Mouse (Mus musculus) liver, postnatal 0 days (tissue): Measurements from ENCODE around the gene Rin3. TPM values are rescaled to one million over a fixed set of nuclear protein-coding genes. Genes with fewer than 3 reads are reported as not detected.

Experiments
- ATAC-seq: fragments of 200-750 bp; cut with Nextera tagmentation; 2 replicates; pipeline ENCODE4 v1.8.0; 2017; ENCODE audit warnings: mild to moderate bottlenecking, moderate library complexity
- DNase-seq: peaks from one replicate; pipeline ENCODE4 v3.0.0-alpha.2; 2016
- H3K27ac ChIP-seq: fragments of 300-500 bp; sonication (generic); 2 replicates; pipeline ENCODE4 v1.5.1; 2014; ENCODE audit warnings: antibody characterized with exemption, moderate library complexity, mild to moderate bottlenecking, low read depth
- H3K27me3 ChIP-seq: fragments of 300-500 bp; sonication (generic); 2 replicates; pipeline ENCODE4 v1.6.1; 2014; ENCODE audit warnings: low read length, control low read depth, mixed read lengths; ENCODE audit not compliant: insufficient read depth
- H3K36me3 ChIP-seq: fragments of 300-500 bp; sonication (generic); replicated peaks from 2 replicates; pipeline ENCODE4 v1.6.1; 2014; ENCODE audit warnings: mild to moderate bottlenecking, control low read depth, low read length, moderate library complexity, mixed read lengths; ENCODE audit not compliant: insufficient read depth
- H3K4me1 ChIP-seq: fragments of 300-500 bp; sonication (generic); 2 replicates; pipeline ENCODE4 v1.6.1; 2014; ENCODE audit warnings: antibody characterized with exemption, mild to moderate bottlenecking, control low read depth; ENCODE audit not compliant: insufficient read depth
- H3K4me2 ChIP-seq: fragments of 300-500 bp; sonication (generic); 2 replicates; pipeline ENCODE4 v1.6.1; 2014; ENCODE audit warnings: low read depth, mild to moderate bottlenecking, low read length, moderate library complexity, mixed read lengths
- H3K4me3 ChIP-seq: fragments of 300-500 bp; sonication (generic); 2 replicates; pipeline ENCODE4 v1.5.1; 2014; ENCODE audit warnings: low read depth, low read length
- H3K9ac ChIP-seq: fragments of 300-500 bp; sonication (generic); replicated peaks from 2 replicates; pipeline ENCODE4 v1.6.1; 2014; ENCODE audit warnings: mild to moderate bottlenecking, moderate library complexity
- H3K9me3 ChIP-seq: fragments of 300-500 bp; sonication (generic); 2 replicates; pipeline ENCODE4 v1.6.1; 2016; ENCODE audit warnings: mild to moderate bottlenecking, control low read depth, low read length, mixed read lengths
- CTCF ChIP-seq: sonication (generic); IDR thresholded peaks from 2 replicates; pipeline ENCODE4 v1.5.1; 2016; ENCODE audit warnings: antibody characterized with exemption, low read depth
- EP300 ChIP-seq: IDR thresholded peaks from 2 replicates; pipeline ENCODE4 v1.6.1; 2016; ENCODE audit warnings: antibody characterized with exemption, low read depth, mild to moderate bottlenecking
- WGBS: fragments of 180-500 bp; shearing (Covaris S2); extraction: QIAGEN DNeasy Blood & Tissue Kit; methylation state at CpG from one replicate; pipeline ENCODE4 v1.1.7; 2014; ENCODE audit not compliant: insufficient replicate concordance; 5-methylcytosine and 5-hydroxymethylcytosine counted together
- polyA plus RNA-seq: library from polyadenylated mRNA; unstranded; fragments of >200 nt; fragmentation: Nextera tagmentation; extraction: Ambion mirVana; gene quantifications from 2 replicates; pipeline ENCODE4 v1.2.1, GENCODE M21; 2015

Rin3 gene
- polyA plus RNA-seq = 8.3 and 10.0 TPM in 2 replicates

DNA sequence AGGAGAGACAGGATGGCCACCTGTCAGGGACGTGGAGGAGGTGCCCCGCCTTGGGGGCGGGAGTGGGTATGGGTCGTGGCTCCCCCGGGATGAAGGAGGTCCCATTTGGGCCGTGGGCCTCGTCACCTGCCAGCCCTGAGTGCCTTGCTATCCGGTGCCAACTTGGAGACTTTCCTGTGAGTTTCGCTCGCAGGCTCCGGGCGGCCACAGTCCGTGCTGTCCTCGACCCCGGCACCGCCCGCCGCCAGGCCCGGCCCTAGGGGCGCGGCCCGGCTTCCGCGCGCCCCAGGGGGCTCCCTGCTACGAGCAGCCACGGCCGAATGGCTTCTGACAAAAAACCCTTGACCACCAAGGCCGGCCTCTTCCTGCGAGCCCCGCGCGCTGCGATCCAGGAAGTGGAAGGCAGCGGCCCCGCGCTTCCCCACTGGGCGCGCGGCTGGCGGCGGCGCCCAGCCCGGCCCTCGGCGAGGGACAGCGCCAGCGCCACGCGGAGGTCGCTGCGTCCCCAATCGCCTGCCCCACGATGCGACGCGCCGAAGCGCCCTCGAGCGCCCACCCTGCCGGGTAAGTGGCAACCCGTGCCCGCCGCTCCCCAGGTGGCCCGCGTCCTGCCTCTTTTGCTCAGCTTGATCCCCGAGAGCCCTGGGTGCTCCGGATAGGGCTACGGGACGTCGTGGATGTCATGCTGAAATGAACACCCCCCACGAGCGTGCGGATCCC, at the start of gene Rin3:
TSS of gene Rin3 (plus strand) at position 286 of the 720 bp plus-strand sequence.
- Histone ChIP-seq H3K27me3 (no peaks in the 10 kb centered on the region), H3K9me3 (no peaks in the 10 kb centered on the region), H3K27ac (peak within 1 kb of the TSS; percentile 95), H3K4me3 (peak within 1 kb of the TSS; percentile 65), H3K36me3 (no peaks in the 10 kb centered on the region), H3K4me1 (peaks cover 46% of the 10 kb centered on the region), H3K4me2 (peak within 1 kb of the TSS; percentile 86), H3K9ac (peak within 1 kb of the TSS; percentile 82)
- TF ChIP-seq CTCF (no peak), EP300 (no peak)
- DNase-seq (peak; percentile 68), ATAC-seq (peak; percentile 68)
- WGBS = 0% methylated on average over 74 of the region's 75 CpGs

DNA sequence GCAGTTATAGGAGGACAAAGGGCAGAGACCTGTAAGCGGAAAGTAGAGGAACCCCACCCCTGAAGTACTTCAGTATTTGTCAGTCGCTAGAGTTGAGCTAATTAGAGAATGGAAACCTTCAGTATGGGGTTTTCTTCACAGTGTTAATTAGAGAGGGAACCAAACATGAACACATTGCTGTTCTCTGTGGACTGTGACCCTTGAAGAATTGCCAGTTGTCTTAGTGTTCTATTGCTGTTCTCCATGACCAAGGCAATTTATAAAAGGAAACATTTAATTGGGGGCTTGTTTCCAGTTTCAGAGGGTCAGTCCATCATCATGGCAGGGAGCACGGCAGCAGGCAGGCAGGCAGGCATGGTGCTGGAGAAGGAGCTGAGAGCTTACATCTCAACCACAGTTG, 47.3 kb upstream of the Rin3 start:
- no peak for DNase-seq
- Histone ChIP-seq H3K36me3 (no peaks in the 10 kb centered on the region), H3K4me2 (no peak overlapping the region), H3K9me3 (no peaks in the 10 kb centered on the region), H3K4me3 (no peak overlapping the region), H3K27me3 (no peaks in the 10 kb centered on the region), H3K27ac (no peak overlapping the region), H3K4me1 (no peaks in the 10 kb centered on the region), H3K9ac (no peak overlapping the region)
- ATAC-seq = no peak
- 80% methylated on average over 3 of the region's 3 CpGs for WGBS
- no peak for TF ChIP-seq EP300

DNA sequence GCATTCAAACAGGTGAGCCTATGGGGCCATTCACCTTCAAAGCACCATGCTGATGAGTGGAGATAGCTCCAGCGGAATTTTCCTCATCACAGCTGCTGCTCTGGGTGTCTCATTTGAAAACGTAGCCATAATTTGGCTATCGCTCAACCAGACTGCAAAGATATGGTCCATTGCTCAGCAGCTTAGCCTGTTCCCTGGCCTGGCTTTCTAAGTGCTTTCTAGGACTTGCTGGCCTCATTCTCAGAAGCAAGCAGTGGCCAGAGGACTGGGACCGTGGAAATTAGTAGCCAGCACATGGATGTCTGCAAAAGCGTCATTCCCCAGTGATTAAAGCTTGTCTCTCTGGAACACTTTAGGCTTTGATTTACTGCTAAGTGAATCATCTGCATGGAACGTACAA, 46.5 kb upstream of the Rin3 start:
- DNase-seq (no peak), ATAC-seq (no peak)
- 80% methylated on average over 6 of the region's 6 CpGs for WGBS
- TF ChIP-seq CTCF (no peak), EP300 (no peak)
- Histone ChIP-seq H3K27ac (no peak overlapping the region), H3K4me3 (no peak overlapping the region), H3K36me3 (no peaks in the 10 kb centered on the region), H3K4me2 (no peak overlapping the region), H3K9me3 (no peaks in the 10 kb centered on the region), H3K27me3 (no peaks in the 10 kb centered on the region), H3K4me1 (no peaks in the 10 kb centered on the region), H3K9ac (no peak overlapping the region)

DNA sequence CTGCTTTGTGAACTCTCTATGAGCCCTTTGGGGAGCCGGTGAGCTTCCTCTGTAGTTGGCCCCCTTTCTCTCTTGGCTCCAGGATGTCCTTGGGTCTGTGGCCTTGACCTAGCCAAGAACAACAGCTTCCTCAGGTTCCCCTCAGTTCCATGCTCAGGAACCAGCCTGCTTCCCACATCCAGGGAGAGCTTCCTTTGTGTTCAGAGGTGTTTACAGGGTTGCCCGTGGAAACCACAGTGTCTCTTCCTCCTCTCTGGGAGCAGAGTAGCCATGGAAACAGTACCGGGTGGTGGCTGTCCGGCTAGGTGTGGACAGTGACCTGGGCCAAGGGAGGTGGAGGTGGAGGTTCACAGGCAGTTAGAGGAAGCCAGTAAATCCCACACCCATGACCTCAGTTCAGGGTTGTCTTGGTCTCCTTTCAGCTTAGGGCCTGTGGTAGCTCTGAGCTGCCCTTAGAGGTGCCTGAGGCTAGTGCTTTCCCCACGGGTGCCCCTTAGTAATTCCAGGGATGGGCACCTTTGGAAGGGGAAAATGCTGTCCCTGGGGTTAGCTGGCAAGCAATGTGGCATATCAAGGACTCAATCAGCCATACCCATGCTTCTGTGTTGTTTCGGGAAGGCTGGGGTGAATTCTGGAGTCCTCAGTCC, 40.6 kb upstream of the Rin3 start:
- peak; percentile 40; the same call in 1 of the 2 replicates for ATAC-seq
- no peaks in the 10 kb centered on the region for H3K4me1 ChIP-seq
- no peak overlapping the region for H3K4me3 ChIP-seq
- 60% methylated on average over 6 of the region's 6 CpGs for WGBS
- TF ChIP-seq CTCF (no peak), EP300 (no peak)
- no peak overlapping the region for H3K27ac ChIP-seq
- no peak overlapping the region for H3K9ac ChIP-seq
- no peak for DNase-seq
- H3K27me3 ChIP-seq = no peaks in the 10 kb centered on the region
- H3K4me2 ChIP-seq = no peak overlapping the region
- H3K36me3 ChIP-seq = no peaks in the 10 kb centered on the region
- no peaks in the 10 kb centered on the region for H3K9me3 ChIP-seq

DNA sequence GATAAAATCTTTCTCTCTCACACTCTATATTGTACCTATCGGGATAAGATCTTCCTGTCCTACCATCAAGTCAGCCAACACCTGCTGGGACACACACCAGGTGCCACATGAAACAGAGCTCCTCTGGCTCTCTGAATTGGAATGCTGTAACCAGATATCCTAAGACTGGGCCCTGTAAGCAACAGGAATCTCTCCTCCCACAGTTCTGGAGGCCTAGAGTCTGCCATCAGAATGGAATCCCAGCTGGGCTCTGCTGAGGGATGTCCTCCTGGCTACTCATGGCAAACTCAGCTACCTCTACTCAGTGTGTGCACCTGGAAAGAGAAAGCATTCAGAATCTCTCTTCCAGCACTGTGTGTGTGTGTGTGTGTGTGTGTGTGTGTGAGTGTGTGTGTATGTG, 38.9 kb upstream of the Rin3 start:
- no peaks in the 10 kb centered on the region for H3K4me1 ChIP-seq
- H3K4me3 ChIP-seq = no peak overlapping the region
- WGBS = 68% methylated on average over 1 of the region's 1 CpGs
- ATAC-seq (no peak), DNase-seq (no peak)
- H3K9me3 ChIP-seq = no peaks in the 10 kb centered on the region
- H3K27me3 ChIP-seq = no peaks in the 10 kb centered on the region
- no peaks in the 10 kb centered on the region for H3K36me3 ChIP-seq
- TF ChIP-seq EP300 (no peak), CTCF (no peak)
- H3K9ac ChIP-seq = no peak overlapping the region
- no peak overlapping the region for H3K4me2 ChIP-seq
- no peak overlapping the region for H3K27ac ChIP-seq

DNA sequence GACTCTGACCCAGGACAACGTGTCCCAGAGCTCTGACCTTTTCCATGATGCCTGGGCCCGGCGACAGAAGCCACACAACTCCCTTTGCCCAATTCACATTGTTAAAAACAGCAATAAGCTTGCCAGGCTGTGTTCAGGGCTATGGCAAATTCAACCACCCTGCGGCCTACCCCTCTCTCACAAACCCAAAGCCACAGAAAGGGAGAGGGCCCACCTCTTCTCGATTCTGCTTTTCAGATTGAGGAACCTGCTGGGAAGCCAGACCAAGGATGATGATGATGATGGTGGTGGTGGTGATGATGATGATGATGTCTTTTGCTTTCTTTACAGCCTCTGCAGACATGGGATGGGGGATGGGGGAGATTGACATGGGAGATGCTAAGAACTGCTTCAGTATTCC, 36.6 kb upstream of the Rin3 start:
- H3K4me3 ChIP-seq = no peak overlapping the region
- H3K4me1 ChIP-seq = no peaks in the 10 kb centered on the region
- H3K36me3 ChIP-seq = no peaks in the 10 kb centered on the region
- ATAC-seq (no peak), DNase-seq (no peak)
- H3K4me2 ChIP-seq = no peak overlapping the region
- H3K27me3 ChIP-seq = no peaks in the 10 kb centered on the region
- no peak overlapping the region for H3K27ac ChIP-seq
- H3K9ac ChIP-seq = no peak overlapping the region
- WGBS = 60% methylated on average over 5 of the region's 5 CpGs
- no peaks in the 10 kb centered on the region for H3K9me3 ChIP-seq
- TF ChIP-seq EP300 (no peak), CTCF (no peak)
